Mouse (Mus musculus): ENCODE measurements at regions not wholly inside any gene's neighbourhood (a gene's known extent, or its start where the extent isn't known, plus 50 kb on each side); places are given as distances from the start of the nearest gene placed in this dataset.

- H3K27ac ChIP-seq (ENCODE audit: low read depth) = no peak overlapping the region
- no peak overlapping the region for H3K4me2 ChIP-seq (ENCODE audit: low read depth, low read length)
- no peaks in the 10 kb centered on the region for H3K36me3 ChIP-seq (replicated peaks; ENCODE audit: insufficient read depth, low read length)
- no peaks in the 10 kb centered on the region for H3K9me3 ChIP-seq (ENCODE audit: low read length)
- no peak for TF ChIP-seq EP300 (IDR thresholded peaks at IDR 0.05; ENCODE audit: low read depth)
- no peak for TF ChIP-seq CTCF (IDR thresholded peaks at IDR 0.05; ENCODE audit: low read depth)
- no peak overlapping the region for H3K9ac ChIP-seq (replicated peaks)
- H3K27me3 ChIP-seq (ENCODE audit: insufficient read depth, low read length) = no peaks in the 10 kb centered on the region
- no peak for ATAC-seq
- DNase-seq = no peak
- WGBS (ENCODE audit: insufficient replicate concordance) = 63% methylated on average over 2 of the region's 2 CpGs
- H3K4me1 ChIP-seq (ENCODE audit: insufficient read depth) = no peaks in the 10 kb centered on the region
- H3K4me3 ChIP-seq (ENCODE audit: low read depth, low read length) = no peak overlapping the region
Measured at GRCm38 (mm10) chr4:89034822-89035221, 102.1 kb upstream of the Mtap start.

- 74% methylated on average over 3 of the region's 3 CpGs for WGBS (ENCODE audit: insufficient replicate concordance)
- DNase-seq = no peak
- Histone ChIP-seq H3K27ac (ENCODE audit: low read depth) (no peak overlapping the region), H3K27me3 (ENCODE audit: insufficient read depth, low read length) (no peaks in the 10 kb centered on the region), H3K4me2 (ENCODE audit: low read depth, low read length) (no peak overlapping the region), H3K4me1 (ENCODE audit: insufficient read depth) (no peaks in the 10 kb centered on the region), H3K4me3 (ENCODE audit: low read depth, low read length) (no peak overlapping the region), H3K36me3 (replicated peaks; ENCODE audit: insufficient read depth, low read length) (no peaks in the 10 kb centered on the region), H3K9me3 (ENCODE audit: low read length) (no peaks in the 10 kb centered on the region), H3K9ac (replicated peaks) (no peak overlapping the region)
- TF ChIP-seq EP300 (IDR thresholded peaks at IDR 0.05; ENCODE audit: low read depth) (no peak), CTCF (IDR thresholded peaks at IDR 0.05; ENCODE audit: low read depth) (no peak)
- no peak for ATAC-seq
Measured at GRCm38 (mm10) chr4:89034299-89034698, 102.6 kb upstream of the Mtap start.

GRCm38 (mm10) chr4:89012681-89013353 lies 124.1 kb upstream of the Mtap start:
- no peak overlapping the region for H3K9ac ChIP-seq (replicated peaks)
- no peak overlapping the region for H3K4me3 ChIP-seq (ENCODE audit: low read depth, low read length)
- no peak overlapping the region for H3K27ac ChIP-seq (ENCODE audit: low read depth)
- no peaks in the 10 kb centered on the region for H3K4me1 ChIP-seq (ENCODE audit: insufficient read depth)
- 48% methylated on average over 2 of the region's 2 CpGs for WGBS (ENCODE audit: insufficient replicate concordance)
- H3K27me3 ChIP-seq (ENCODE audit: insufficient read depth, low read length) = no peaks in the 10 kb centered on the region
- ATAC-seq (peak; percentile 72), DNase-seq (peak; percentile 22)
- no peak for TF ChIP-seq CTCF (IDR thresholded peaks at IDR 0.05; ENCODE audit: low read depth)
- no peak for TF ChIP-seq EP300 (IDR thresholded peaks at IDR 0.05; ENCODE audit: low read depth)
- H3K36me3 ChIP-seq (replicated peaks; ENCODE audit: insufficient read depth, low read length) = no peaks in the 10 kb centered on the region
- no peak overlapping the region for H3K4me2 ChIP-seq (ENCODE audit: low read depth, low read length)
- no peaks in the 10 kb centered on the region for H3K9me3 ChIP-seq (ENCODE audit: low read length)

- Histone ChIP-seq H3K27me3 (ENCODE audit: insufficient read depth, low read length) (no peaks in the 10 kb centered on the region), H3K36me3 (replicated peaks; ENCODE audit: insufficient read depth, low read length) (no peaks in the 10 kb centered on the region)
Measured at GRCm38 (mm10) chr4:89008561-89008960, 128.4 kb upstream of the Mtap start.

GRCm38 (mm10) chr4:89001470-89001869 lies 121.5 kb upstream of the Ifne start:
- ATAC-seq (no peak), DNase-seq (no peak)
- Histone ChIP-seq H3K4me3 (ENCODE audit: low read depth, low read length) (no peak overlapping the region), H3K36me3 (replicated peaks; ENCODE audit: insufficient read depth, low read length) (no peaks in the 10 kb centered on the region), H3K27me3 (ENCODE audit: insufficient read depth, low read length) (no peaks in the 10 kb centered on the region), H3K9me3 (ENCODE audit: low read length) (no peaks in the 10 kb centered on the region), H3K27ac (ENCODE audit: low read depth) (no peak overlapping the region), H3K9ac (replicated peaks) (no peak overlapping the region), H3K4me2 (ENCODE audit: low read depth, low read length) (no peak overlapping the region), H3K4me1 (ENCODE audit: insufficient read depth) (no peaks in the 10 kb centered on the region)
- 73% methylated on average over 4 of the region's 4 CpGs for WGBS (ENCODE audit: insufficient replicate concordance)
- TF ChIP-seq EP300 (IDR thresholded peaks at IDR 0.05; ENCODE audit: low read depth) = no peak
- no peak for TF ChIP-seq CTCF (IDR thresholded peaks at IDR 0.05; ENCODE audit: low read depth)

More at GRCm38 (mm10) chr4:89008561-89008960, 128.4 kb upstream of the Mtap start:
- ATAC-seq (no peak), DNase-seq (no peak)
- Histone ChIP-seq H3K27ac (ENCODE audit: low read depth) (no peak overlapping the region), H3K9me3 (ENCODE audit: low read length) (no peaks in the 10 kb centered on the region), H3K9ac (replicated peaks) (no peak overlapping the region), H3K4me3 (ENCODE audit: low read depth, low read length) (no peak overlapping the region), H3K4me1 (ENCODE audit: insufficient read depth) (no peaks in the 10 kb centered on the region), H3K4me2 (ENCODE audit: low read depth, low read length) (no peak overlapping the region)
- TF ChIP-seq CTCF (IDR thresholded peaks at IDR 0.05; ENCODE audit: low read depth) = no peak
- TF ChIP-seq EP300 (IDR thresholded peaks at IDR 0.05; ENCODE audit: low read depth) = no peak
- WGBS (ENCODE audit: insufficient replicate concordance) = 63% methylated on average over 5 of the region's 5 CpGs

GRCm38 (mm10) chr4:89000855-89001254 lies 120.9 kb upstream of the Ifne start:
- no peaks in the 10 kb centered on the region for H3K36me3 ChIP-seq (replicated peaks; ENCODE audit: insufficient read depth, low read length)
- H3K27ac ChIP-seq (ENCODE audit: low read depth) = no peak overlapping the region
- TF ChIP-seq EP300 (IDR thresholded peaks at IDR 0.05; ENCODE audit: low read depth) (no peak), CTCF (IDR thresholded peaks at IDR 0.05; ENCODE audit: low read depth) (no peak)
- no peak overlapping the region for H3K4me3 ChIP-seq (ENCODE audit: low read depth, low read length)
- no peaks in the 10 kb centered on the region for H3K9me3 ChIP-seq (ENCODE audit: low read length)
- no peaks in the 10 kb centered on the region for H3K27me3 ChIP-seq (ENCODE audit: insufficient read depth, low read length)
- no peaks in the 10 kb centered on the region for H3K4me1 ChIP-seq (ENCODE audit: insufficient read depth)
- no peak overlapping the region for H3K4me2 ChIP-seq (ENCODE audit: low read depth, low read length)
- H3K9ac ChIP-seq (replicated peaks) = no peak overlapping the region
- no peak for DNase-seq
- 70% methylated on average over 4 of the region's 4 CpGs for WGBS (ENCODE audit: insufficient replicate concordance)
- no peak for ATAC-seq
